Mouse (Mus musculus): ENCODE results near the gene Theg.

Gene Theg

GRCm38 (mm10) chr10:79535431-79535830, 51.7 kb downstream of the Theg start:
- no peak for DNase-seq (ENCODE audit: low spot score)

- no peak for DNase-seq (ENCODE audit: low spot score)
Observed at GRCm38 (mm10) chr10:79534426-79534825, 52.7 kb downstream of the Theg start.

GRCm38 (mm10) chr10:79533126-79533911, 53.8 kb downstream of the Theg start, which contains the start of gene Plpp2:
Gene Plpp2, minus strand, starts transcription at chr10:79533796.
- DNase-seq (ENCODE audit: low spot score): peak; percentile 81

GRCm38 (mm10) chr10:79532678-79533077, 54.5 kb downstream of the Theg start:
- DNase-seq (ENCODE audit: low spot score): no peak

- DNase-seq (ENCODE audit: low spot score): no peak
Observed at GRCm38 (mm10) chr10:79531593-79531992, 55.5 kb downstream of the Theg start.

- no peak for DNase-seq (ENCODE audit: low spot score)
Observed at GRCm38 (mm10) chr10:79530721-79531120, 56.4 kb downstream of the Theg start.

- no peak for DNase-seq (ENCODE audit: low spot score)
Observed at GRCm38 (mm10) chr10:79530241-79530640, 56.9 kb downstream of the Theg start.

GRCm38 (mm10) chr10:79528081-79528480, 59.0 kb downstream of the Theg start:
- no peak for DNase-seq (ENCODE audit: low spot score)

GRCm38 (mm10) chr10:79527453-79527845, 59.7 kb downstream of the Theg start:
- no peak for DNase-seq (ENCODE audit: low spot score)

- DNase-seq (ENCODE audit: low spot score): no peak
Observed at GRCm38 (mm10) chr10:79526661-79527452, 60.3 kb downstream of the Theg start.

Measured in ovary, postnatal 36 days (tissue).